Mouse (Mus musculus): ENCODE data around the gene Ly6g6e. TPM values are rescaled to one million over a fixed set of nuclear protein-coding genes. Genes with fewer than 3 reads are reported as not detected.

Ly6g6e gene
- total and polyA plus RNA-seq, 3 experiments = 0.23 TPM; not detected in 2

DNA sequence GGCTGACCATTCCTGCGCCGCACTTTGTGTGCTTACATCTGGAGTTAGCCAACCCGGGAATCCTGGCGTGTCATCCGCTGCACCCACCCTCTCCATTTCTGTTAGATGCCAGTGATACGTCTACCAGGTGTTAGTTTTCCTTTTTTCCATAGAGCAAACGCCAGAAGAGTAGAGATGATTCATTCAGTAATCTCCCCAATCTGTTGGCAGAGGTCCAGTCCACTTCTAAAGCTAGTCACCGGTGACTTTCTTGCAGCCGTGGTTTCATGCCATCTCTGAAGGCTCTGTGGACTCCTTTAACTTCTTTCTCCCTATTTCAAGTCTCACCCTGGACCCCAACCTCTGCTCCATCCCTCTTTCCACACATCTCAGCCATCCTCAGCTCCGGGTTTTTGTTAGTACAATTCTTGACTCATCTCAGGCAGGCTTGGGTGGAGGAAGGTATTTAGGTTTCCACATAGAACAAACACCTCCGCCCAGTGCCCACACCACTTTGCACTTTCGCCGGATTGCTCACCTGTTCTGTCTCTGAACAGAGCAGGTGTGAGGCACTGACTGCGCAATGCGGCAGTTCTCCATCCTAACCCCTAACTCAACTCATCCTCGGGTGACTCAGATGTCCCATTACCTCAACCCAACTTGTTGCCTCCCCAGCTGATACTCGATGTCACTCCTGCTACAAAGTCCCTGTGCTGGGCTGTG is 8.3 kb upstream of the Ly6g6e start:
- no peak overlapping the region for H3K9ac ChIP-seq (ENCODE audit: control insufficient read depth, low read depth, low read length, poor library complexity, severe bottlenecking)
- no peaks in the 10 kb centered on the region for H3K27me3 ChIP-seq (ENCODE audit: control insufficient read depth in 1 of 2, insufficient read depth in 2 of 2, low read length in 2 of 2)
- no peaks in the 10 kb centered on the region for H3K79me2 ChIP-seq (ENCODE audit: control insufficient read depth, insufficient read depth, low read length, poor library complexity)
- no peaks in the 10 kb centered on the region for H3K9me3 ChIP-seq (replicated peaks; ENCODE audit: insufficient read depth, low read length)
- no peak overlapping the region for H3K27ac ChIP-seq (ENCODE audit: control insufficient read depth, low read depth, low read length)
- H3K36me3 ChIP-seq (ENCODE audit: control insufficient read depth in 1 of 2, insufficient read depth in 2 of 2, low read length in 2 of 2) = no peaks in the 10 kb centered on the region; a peak in 1 of 4 replicates
- peak; percentile 50 for DNase-seq (ENCODE audit: low read depth, low spot score)
- no peak for TF ChIP-seq POLR2AphosphoS5 (IDR thresholded peaks at IDR 0.05; ENCODE audit: borderline replicate concordance, low read depth, low read length)
- TF ChIP-seq GABPA (IDR thresholded peaks at IDR 0.05; ENCODE audit: low read depth, low read length) = no peak
- no peak for TF ChIP-seq SIN3A (IDR thresholded peaks at IDR 0.05; ENCODE audit: low read length)
- 0 out of 2 replicates have a peak, but pooled peaks have one; percentile 38 for TF ChIP-seq JUND (IDR thresholded peaks at IDR 0.05; ENCODE audit: low read depth, low read length)
- TF ChIP-seq ZMIZ1 (IDR thresholded peaks at IDR 0.05; ENCODE audit: low read depth, low read length) = no peak
- peak in 1 of 2 experiments; percentile 17; a peak in 1 of 4 replicates for TF ChIP-seq EP300 (IDR thresholded peaks at IDR 0.05; ENCODE audit: low read depth in 1 of 2, low read length in 2 of 2)
- TF ChIP-seq RAD21 (IDR thresholded peaks at IDR 0.05; ENCODE audit: low read depth, low read length) = no peak
- no peak for TF ChIP-seq MYC (IDR thresholded peaks at IDR 0.05; ENCODE audit: low read depth, low read length)
- peak; percentile 45; the same call in 1 of the 2 replicates for TF ChIP-seq GATA1 (IDR thresholded peaks at IDR 0.05; ENCODE audit: low read depth, low read length)
- TF ChIP-seq RCOR1 (IDR thresholded peaks at IDR 0.05; ENCODE audit: low read depth, low read length) = no peak
- TF ChIP-seq MYB (IDR thresholded peaks at IDR 0.05; ENCODE audit: low read depth, low read length) = no peak
- no peak for TF ChIP-seq E2F4 (IDR thresholded peaks at IDR 0.05; ENCODE audit: borderline replicate concordance, low read depth, low read length)
- TF ChIP-seq MAFK (IDR thresholded peaks at IDR 0.05; ENCODE audit: borderline replicate concordance, low read depth, low read length) = no peak
- TF ChIP-seq ELF1 (IDR thresholded peaks at IDR 0.05; ENCODE audit: low read depth, low read length) = no peak
- no peak for TF ChIP-seq ZC3H11A (IDR thresholded peaks at IDR 0.05; ENCODE audit: low read depth, low read length)
- no peak for TF ChIP-seq BHLHE40 (IDR thresholded peaks at IDR 0.05; ENCODE audit: borderline replicate concordance, low read depth, low read length)
- TF ChIP-seq CHD2 (IDR thresholded peaks at IDR 0.05; ENCODE audit: low read length) = no peak
- TF ChIP-seq POLR2AphosphoS2 (IDR thresholded peaks at IDR 0.05; ENCODE audit: low read length) = no peak
- H3K4me3 ChIP-seq (ENCODE audit: control insufficient read depth in 1 of 2, insufficient read depth in 1 of 2, low read depth in 2 of 2, low read length in 2 of 2) = no peak overlapping the region
- H3K4me1 ChIP-seq (ENCODE audit: control insufficient read depth in 1 of 2, insufficient read depth in 2 of 2, low read length in 2 of 2) = peaks cover 0 to 16% of the 10 kb centered on the region in 2 experiments; a peak in 3 of 4 replicates

- H3K36me3 ChIP-seq (ENCODE audit: control insufficient read depth in 1 of 2, insufficient read depth in 2 of 2, low read length in 2 of 2) = no peaks in the 10 kb centered on the region; a peak in 1 of 4 replicates
- H3K27me3 ChIP-seq (ENCODE audit: control insufficient read depth in 1 of 2, insufficient read depth in 2 of 2, low read length in 2 of 2) = no peaks in the 10 kb centered on the region
- H3K9ac ChIP-seq (ENCODE audit: control insufficient read depth, low read depth, low read length, poor library complexity, severe bottlenecking) = no peak overlapping the region
- DNase-seq (ENCODE audit: low read depth, low spot score) = no peak
- no peak overlapping the region for H3K4me3 ChIP-seq (ENCODE audit: control insufficient read depth in 1 of 2, insufficient read depth in 1 of 2, low read depth in 2 of 2, low read length in 2 of 2)
- TF ChIP-seq MYB (IDR thresholded peaks at IDR 0.05; ENCODE audit: low read depth, low read length) = 0 out of 2 replicates have a peak, but pooled peaks have one; percentile 8
- no peak for TF ChIP-seq KAT2A (conservative IDR thresholded peaks at IDR 0.05; ENCODE audit: low read depth, low read length)
- H3K79me2 ChIP-seq (ENCODE audit: control insufficient read depth, insufficient read depth, low read length, poor library complexity) = no peaks in the 10 kb centered on the region
- H3K27ac ChIP-seq (ENCODE audit: control insufficient read depth, low read depth, low read length) = no peak overlapping the region
- H3K4me1 ChIP-seq (ENCODE audit: control insufficient read depth in 1 of 2, insufficient read depth in 2 of 2, low read length in 2 of 2) = peaks cover 0 to 16% of the 10 kb centered on the region in 2 experiments; a peak in 3 of 4 replicates
- H3K9me3 ChIP-seq (replicated peaks; ENCODE audit: insufficient read depth, low read length) = no peaks in the 10 kb centered on the region
Observed at GRCm38 (mm10) chr17:35070556-35071229, 6.0 kb upstream of the Ly6g6e start.
